Mouse (Mus musculus) spleen, adult 12 weeks (tissue): ENCODE measurements around the gene Shank2.

ENCODE experiments used
- DNase-seq: peaks from one replicate; pipeline ENCODE4 v3.0.0; 2022; ENCODE audit warnings: low spot score

Gene Shank2

DNA sequence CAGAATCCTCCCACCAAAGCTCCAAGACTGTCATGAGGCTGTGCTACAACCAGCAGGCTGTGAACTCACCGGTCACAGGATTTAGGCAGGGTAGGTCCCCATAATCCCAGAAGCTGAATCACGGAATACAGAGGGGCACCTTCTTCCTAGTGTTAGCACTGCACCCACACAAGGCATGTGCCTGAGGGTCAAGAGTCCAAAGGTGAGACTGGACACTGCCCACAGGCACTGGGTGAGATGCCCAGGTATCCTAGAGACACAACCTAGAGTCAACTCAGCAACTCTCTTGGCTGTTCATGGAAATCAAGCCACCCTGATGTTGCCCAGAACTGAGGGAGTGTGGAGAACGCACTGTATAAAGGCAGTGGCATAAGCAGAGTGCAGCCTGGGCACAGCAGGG, 424.9 kb downstream of the Shank2 start:
- no peak for DNase-seq

DNA sequence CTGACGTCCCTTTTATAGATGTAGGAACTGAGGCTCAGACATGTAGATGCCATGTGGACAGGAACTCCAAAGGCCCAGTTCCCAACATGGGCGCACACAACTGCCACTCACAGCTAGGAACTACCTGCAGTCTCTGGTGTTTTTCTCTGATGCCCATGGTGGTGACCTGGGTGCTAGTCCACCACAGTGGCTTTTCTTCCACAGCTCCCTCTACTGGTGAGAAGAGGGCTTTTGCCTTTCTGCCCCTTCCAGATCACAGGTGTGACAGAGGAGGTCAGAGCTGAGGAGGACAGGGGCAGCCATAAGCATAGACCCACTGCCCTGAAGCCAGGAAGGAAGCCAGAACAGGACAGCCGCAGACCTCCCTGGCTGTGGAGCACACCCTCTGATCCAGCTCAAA, 425.7 kb downstream of the Shank2 start:
- DNase-seq: no peak

DNA sequence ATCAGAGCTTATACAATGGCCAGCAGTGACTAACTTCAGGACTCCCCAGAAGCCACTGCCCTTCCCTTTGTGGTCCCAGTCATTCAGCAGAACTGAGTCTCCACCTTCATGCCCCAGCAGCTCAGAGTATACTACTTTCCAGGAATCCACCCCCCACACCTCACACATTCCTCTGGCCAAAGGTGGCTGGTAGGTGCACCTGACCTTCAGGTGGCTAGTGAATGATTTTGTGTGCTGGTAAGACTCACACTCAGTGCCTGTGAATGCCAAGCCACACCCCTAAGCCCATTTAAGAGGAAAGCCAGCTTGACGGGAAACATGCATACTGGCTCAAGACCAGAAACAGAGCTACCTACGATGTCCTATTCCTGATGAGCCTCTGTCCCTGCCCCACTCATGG, 431.2 kb downstream of the Shank2 start:
- no peak for DNase-seq

DNA sequence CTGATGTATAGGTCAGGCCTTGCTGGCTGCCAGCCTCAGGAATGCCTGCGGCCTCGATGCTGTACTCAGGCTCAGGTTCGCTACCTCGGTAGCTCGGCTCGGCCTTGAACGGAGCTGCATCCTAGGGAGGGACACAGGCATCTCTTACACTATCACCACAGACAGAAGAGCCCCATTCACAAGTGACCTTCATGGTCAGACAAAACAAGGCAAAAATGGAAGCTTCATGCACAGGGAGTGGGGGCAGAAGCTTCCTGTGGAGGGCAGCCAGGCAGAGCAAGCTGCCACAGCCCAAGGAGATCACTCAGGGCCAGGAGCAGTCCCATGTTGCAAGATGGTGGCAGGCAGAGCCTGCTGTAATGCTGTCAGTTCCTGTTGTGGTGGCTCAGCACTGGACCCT, 437.1 kb downstream of the Shank2 start:
- no peak for DNase-seq

DNA sequence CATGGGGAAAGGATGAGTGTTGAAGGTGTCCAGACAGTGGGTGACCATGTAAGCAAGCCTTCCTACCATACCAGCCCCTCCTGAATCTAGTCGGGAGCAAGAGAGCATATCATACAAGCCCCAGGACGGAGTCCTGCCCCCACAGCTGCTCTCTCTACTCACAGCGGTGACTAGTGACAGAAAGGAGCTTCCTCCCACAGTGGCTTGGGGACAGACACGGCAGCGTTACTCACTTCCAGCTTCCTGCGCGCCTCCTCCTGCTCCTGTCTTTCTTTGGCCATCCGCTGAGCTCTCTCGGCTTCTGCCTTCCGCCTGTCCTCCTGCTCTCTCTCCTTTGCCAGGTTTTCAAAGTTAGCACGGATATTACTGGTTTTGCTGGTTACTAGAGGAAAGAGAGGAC, 439.7 kb downstream of the Shank2 start:
- no peak for DNase-seq

GRCm38 (mm10) chr7:144441976-144442375, 440.2 kb downstream of the Shank2 start:
- no peak for DNase-seq

DNA sequence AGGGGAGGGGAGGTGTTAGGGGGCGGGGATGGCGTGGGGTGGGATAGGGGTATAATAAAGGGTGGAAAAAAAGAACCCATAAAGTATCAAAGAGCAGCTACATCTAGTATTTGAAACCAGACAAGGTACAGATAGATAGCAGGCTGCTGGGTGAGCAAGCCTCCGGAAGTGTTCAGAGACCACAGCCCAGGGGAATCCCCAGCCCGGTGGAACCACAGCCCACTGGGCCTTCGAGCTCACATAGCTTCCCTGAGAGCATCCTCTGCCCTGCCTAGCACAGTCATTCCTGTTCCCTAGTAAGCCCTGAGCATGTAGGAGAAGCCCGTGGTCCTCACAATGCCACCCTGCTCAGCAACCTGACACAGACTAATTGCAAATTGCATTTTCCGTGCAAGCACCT, 443.1 kb downstream of the Shank2 start:
- peak; percentile 31 for DNase-seq

- DNase-seq: peak; percentile 29
Measured at GRCm38 (mm10) chr7:144447146-144447545, 445.4 kb downstream of the Shank2 start.

DNA sequence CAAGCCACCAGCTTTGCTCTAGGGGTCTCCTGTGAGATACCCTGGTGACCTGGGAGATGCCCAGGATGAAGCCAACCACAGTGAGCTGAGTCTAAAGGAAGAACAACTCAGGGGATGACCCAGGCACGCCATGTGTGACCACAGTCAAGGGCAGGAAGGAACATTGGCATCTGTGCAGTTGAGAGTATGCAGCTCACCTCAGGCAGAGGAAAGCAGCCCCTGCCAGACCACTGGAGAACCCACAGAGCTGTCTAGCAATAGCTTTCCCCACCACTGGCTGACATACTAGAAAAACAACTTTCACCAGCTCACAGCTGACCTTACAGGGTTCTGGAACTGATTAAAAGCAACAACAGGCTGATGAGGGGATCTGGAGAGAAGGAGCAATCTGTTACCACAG, 446.5 kb downstream of the Shank2 start:
- no peak for DNase-seq

DNA sequence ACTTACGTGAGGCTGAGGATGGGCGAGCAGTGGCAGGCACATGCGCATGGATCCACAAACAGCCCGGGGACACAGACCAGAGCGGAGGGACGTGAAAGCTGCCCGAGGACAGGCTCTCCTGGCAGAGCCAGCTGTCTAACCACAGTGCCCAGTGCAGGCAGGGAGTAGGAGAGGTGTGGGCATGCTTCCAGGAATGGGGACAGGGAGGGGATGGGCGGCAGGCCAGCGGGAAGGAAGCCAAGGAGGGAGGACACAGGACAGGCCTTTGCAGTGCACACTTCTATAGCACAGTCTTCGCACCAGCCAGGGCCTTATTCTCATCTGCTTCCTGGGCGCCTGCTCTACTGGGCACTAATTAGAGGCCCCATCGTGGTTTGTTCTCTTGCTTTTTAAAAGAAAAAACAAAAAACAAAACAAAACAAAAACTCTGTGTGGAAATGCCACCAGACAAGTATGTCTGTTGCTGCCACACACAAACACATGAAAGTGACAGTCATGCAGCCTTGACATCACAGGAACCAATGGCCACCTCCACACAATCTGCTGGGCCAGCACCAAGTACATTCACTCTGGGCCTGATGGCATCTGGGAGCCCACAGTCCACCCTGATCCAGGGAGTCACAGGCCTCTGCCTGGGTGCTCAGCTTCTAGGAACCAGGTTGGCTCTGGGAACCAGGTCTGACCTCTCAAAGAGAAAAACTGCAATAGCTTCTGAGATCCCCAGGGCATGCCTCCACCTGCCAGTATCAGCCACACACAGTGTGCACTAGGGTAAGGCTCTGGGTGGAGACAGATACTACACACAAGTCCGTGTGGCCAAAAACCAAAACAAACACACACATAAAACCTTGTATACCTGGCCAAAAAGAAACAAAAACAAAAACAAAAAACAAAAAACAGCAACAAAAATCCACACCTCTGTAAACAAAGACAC, 448.2 kb downstream of the Shank2 start:
- no peak for DNase-seq

- no peak for DNase-seq
Measured at GRCm38 (mm10) chr7:144450661-144451060, 448.9 kb downstream of the Shank2 start.

DNA sequence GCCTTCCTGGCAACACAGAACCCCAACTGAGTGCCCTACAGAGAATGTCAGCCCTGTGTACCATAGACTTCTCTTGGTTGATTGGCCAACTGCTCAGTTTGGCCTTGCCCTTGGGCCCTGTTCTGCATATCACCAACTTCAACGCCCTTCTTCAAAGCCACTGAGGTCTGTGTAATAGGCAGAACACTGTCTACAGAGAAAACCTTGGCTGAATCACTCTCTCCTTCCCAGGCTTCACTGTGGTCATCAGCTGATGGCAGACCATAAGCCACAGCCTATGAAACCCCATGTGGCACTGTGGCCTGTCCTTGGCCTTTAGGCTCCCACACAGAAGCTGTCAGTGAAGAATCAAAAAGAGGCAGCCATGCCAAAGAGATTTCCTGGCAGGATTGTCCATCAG, 457.2 kb downstream of the Shank2 start:
- DNase-seq: no peak

GRCm38 (mm10) chr7:144461246-144461902, 459.6 kb downstream of the Shank2 start:
- DNase-seq: no peak

DNA sequence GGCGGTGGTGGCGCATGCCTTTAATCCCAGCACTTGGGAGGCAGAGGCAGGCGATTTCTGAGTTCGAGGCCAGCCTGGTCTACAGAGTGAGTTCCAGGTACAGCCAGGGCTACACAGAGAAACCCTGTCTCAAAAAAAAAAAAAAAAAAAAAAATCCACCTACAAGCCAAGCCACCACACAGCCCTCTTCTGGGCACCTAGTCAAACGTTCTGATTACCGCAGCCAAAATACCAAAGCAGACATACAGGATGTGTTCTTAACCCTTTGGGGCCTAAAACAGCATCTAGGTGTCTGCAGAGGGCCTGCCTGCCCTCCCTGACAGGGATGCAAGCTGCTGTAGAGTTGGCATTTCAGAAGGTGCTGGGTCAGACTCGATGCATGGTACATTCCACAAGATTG, 460.8 kb downstream of the Shank2 start:
- DNase-seq: no peak

DNA sequence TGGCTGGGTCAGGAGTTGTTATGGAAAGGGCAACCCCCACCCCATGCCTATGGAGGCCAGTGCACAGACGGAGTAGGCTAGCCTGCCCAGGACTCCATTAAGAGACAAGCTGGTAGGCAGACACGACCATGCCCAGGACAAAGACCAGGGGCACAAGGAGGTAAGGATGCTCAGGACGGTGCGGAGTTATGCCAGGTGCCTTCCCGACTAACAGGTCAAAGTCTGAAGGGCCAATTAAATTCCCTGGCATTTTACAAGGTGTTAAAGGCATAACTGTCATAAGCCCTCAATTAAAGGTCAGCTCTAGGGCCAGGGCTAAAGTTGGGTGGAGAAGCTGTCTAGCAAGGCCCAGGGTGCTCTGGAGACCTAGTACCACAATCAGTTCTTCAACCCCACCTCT, 467.0 kb downstream of the Shank2 start:
- no peak for DNase-seq

GRCm38 (mm10) chr7:144469181-144469641, 467.5 kb downstream of the Shank2 start:
- no peak for DNase-seq

- DNase-seq: no peak
Measured at GRCm38 (mm10) chr7:144469908-144470544, 468.3 kb downstream of the Shank2 start.

DNA sequence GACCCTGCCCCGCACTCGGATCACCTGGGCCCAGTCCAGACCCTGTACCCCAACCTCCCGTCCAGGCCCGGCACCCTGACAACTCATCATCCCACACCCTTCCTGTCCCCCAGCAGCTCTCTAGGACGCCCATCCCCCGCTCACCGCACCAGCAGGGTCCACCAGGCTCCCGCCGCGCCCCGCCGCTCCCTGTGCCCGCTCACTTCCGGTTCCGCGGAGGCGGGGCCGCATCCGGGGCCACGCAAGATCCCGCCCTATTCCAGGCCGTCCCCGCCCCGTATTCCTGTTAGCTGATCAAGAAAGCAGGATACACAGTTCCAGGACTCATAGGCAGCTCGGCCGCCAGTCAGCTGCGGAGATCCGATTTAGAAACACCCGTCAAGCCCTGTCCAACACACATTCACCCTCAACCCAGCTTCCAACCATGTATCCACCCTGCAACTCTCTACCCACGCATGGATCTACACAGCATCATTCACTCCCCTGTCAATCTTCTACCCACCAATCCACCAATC, 468.9 kb downstream of the Shank2 start, which contains the start of gene Cttn:
TSS of gene Cttn (minus strand) at position 465 of the 515 bp plus-strand sequence.
- peak; percentile 62 for DNase-seq

GRCm38 (mm10) chr7:144471103-144471502, 469.4 kb downstream of the Shank2 start:
- no peak for DNase-seq

- DNase-seq: no peak
Measured at GRCm38 (mm10) chr7:144473486-144473885, 471.8 kb downstream of the Shank2 start.
